Mouse (Mus musculus): ENCODE results near the gene Parl. TPM values are rescaled to one million over a fixed set of nuclear protein-coding genes. Genes with fewer than 3 reads are reported as not detected.

Parl gene
- polyA plus RNA-seq (2012; rRNA removed) = 30.5 and 41.4 TPM in 2 replicates

DNA sequence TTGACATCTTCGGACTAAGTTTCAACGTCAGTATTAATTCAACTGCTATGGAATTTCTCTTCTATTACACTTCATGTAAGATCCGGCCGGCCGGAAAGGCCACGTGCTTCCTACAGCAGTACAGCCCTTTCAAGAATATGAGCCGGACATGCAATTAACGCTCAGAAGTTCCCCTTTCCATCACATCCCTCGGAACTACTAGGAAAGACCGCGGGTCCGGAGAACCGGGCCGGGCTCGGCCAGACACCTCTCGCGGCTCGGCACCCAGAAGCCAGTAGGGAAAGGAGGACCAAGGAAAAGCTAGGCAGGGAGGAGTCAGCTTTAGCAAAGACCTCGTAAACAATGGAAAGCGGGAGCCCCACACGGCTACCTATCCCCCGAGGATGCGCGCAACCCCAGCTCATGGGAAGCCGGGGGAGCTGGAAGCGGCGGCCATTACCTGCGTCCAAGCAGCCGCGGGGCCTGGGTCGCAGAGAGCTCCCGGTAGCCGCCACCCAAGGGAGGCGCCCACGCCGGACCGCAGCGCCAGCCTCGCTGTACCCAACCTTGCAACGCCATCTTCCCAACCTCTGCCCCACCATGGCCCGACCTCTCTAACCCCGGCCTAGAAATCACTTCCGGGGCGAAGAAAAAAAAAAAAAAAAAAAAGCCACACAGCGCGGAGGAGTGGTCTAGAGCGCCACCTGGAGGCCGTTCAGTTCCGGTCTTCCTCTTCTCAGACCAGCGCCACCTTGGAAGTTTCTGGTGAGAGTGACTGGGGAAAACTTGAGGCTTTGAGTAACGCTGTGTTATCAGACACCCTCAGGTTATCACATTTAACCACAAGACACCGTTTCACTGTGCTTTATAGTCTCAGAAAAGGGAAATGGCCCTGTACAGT lies at the start of gene Parl:
Gene Parl, minus strand, starts transcription at position 618 of the 880 bp plus-strand sequence.
- TF ChIP-seq POLR2A (IDR thresholded peaks at IDR 0.05; ENCODE audit: borderline replicate concordance, extremely low read depth, low read depth, low read length) (peak; percentile 67; the same call in 1 of the 2 replicates), CTCF (IDR thresholded peaks at IDR 0.05; ENCODE audit: insufficient read depth, low read length) (peak; percentile 76)
- DNase-seq = peak; percentile 73
- H3K4me1 ChIP-seq (ENCODE audit: control insufficient read depth, insufficient read depth, low read length) = peaks cover 11% of the 10 kb centered on the region
- H3K4me3 ChIP-seq (replicated peaks; ENCODE audit: extremely low read depth, low read depth, low read length) = peak within 1 kb of the TSS; percentile 71
- under 1% methylated on average over 52 of the region's 52 CpGs for WGBS

DNA sequence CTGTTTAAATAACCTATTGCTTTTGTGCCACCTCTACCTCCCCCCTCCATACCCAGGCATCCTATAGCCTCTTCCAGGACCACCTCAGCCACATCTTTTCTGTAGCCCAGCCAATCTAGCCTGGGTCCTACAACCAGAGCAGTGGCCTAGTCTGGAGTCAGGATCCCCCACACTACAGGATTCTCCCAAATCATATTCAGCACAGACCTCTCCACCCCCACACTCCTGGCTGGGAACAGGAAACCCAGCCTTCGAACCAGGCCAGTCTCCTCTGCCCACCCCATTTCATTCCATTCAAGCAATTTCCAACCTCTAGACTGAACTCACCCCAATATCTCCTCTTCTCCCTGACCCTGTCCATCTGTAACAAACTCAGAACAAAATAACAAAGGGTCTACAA lies 43.3 kb upstream of the Parl start:
- Histone ChIP-seq H3K4me1 (ENCODE audit: control insufficient read depth, insufficient read depth, low read length) (no peaks in the 10 kb centered on the region), H3K4me3 (replicated peaks; ENCODE audit: extremely low read depth, low read depth, low read length) (no peak overlapping the region)
- DNase-seq = no peak
- WGBS = 56% methylated on average over 1 of the region's 1 CpGs
- TF ChIP-seq POLR2A (IDR thresholded peaks at IDR 0.05; ENCODE audit: borderline replicate concordance, extremely low read depth, low read depth, low read length) (no peak), CTCF (IDR thresholded peaks at IDR 0.05; ENCODE audit: insufficient read depth, low read length) (no peak)

DNA sequence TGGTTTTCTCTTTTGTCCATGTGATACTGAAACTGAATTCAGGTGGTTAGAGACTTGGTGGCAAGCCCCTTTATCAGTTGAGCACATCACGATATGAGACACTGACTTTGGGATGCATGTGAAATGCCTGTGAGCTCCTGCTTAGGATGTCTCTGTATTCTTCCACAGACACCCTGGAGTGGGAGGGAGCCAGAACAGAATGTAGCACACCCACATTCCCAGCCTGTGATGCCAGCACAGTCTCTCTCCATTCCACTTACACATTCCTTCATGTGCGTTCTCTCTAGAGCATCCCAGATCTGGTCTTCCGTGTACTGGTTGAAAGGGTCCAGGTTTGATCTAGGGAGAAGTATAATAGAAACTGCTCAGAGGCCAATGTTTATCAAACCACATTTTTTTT lies 36.4 kb upstream of the Parl start:
- WGBS = 93% methylated on average over 3 of the region's 3 CpGs
- TF ChIP-seq CTCF (IDR thresholded peaks at IDR 0.05; ENCODE audit: insufficient read depth, low read length) (no peak), POLR2A (IDR thresholded peaks at IDR 0.05; ENCODE audit: borderline replicate concordance, extremely low read depth, low read depth, low read length) (no peak)
- Histone ChIP-seq H3K4me1 (ENCODE audit: control insufficient read depth, insufficient read depth, low read length) (no peaks in the 10 kb centered on the region), H3K4me3 (replicated peaks; ENCODE audit: extremely low read depth, low read depth, low read length) (no peak overlapping the region)
- no peak for DNase-seq

DNA sequence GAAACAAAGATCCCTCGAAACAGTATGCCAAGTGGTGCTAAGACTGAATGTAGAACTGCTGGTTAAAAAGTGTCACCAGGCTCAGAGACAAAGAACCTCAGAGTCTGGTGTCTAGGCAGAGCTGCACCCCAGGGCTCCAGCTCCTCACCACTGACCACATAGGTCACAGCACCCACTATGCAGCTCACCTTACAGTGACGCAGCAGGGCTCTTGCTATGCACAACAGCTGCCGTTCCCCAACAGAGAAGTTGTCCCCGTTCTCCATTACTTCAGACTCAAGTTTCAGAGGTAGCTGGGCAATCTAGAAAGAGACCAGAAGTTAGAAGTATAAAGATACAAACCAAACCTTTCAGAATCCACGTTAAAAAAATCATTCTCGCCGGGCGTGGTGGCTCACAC lies 32.7 kb upstream of the Parl start:
- Histone ChIP-seq H3K4me1 (ENCODE audit: control insufficient read depth, insufficient read depth, low read length) (no peaks in the 10 kb centered on the region), H3K4me3 (replicated peaks; ENCODE audit: extremely low read depth, low read depth, low read length) (no peak overlapping the region)
- no peak for TF ChIP-seq POLR2A (IDR thresholded peaks at IDR 0.05; ENCODE audit: borderline replicate concordance, extremely low read depth, low read depth, low read length)
- TF ChIP-seq CTCF (IDR thresholded peaks at IDR 0.05; ENCODE audit: insufficient read depth, low read length) = no peak
- 95% methylated on average over 8 of the region's 8 CpGs for WGBS
- no peak for DNase-seq

DNA sequence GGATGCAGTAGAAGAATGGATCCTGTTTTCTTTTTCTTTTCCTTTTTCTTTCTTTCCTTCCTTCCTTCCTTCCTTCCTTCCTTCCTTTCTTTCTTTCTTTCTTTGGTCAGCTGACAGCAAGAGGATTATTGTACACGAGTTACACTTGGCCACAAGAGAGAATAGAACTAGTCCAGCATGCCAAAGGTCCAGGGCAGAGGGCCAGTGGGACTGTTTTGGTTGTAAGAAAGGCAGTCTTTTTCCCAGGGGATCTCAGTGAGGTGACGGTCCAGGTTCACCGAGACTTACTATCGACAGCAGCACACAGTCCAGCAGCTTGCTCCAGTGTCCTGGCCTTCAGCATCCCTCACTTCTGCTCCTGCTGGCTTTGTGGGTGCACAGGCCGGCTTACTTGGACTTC lies 26.1 kb upstream of the Parl start:
- WGBS = 74% methylated on average over 5 of the region's 5 CpGs
- no peak overlapping the region for H3K4me3 ChIP-seq (replicated peaks; ENCODE audit: extremely low read depth, low read depth, low read length)
- peaks cover 2% of the 10 kb centered on the region; the same call in 1 of the 2 replicates for H3K4me1 ChIP-seq (ENCODE audit: control insufficient read depth, insufficient read depth, low read length)
- TF ChIP-seq POLR2A (IDR thresholded peaks at IDR 0.05; ENCODE audit: borderline replicate concordance, extremely low read depth, low read depth, low read length) (no peak), CTCF (IDR thresholded peaks at IDR 0.05; ENCODE audit: insufficient read depth, low read length) (no peak)
- DNase-seq = no peak

DNA sequence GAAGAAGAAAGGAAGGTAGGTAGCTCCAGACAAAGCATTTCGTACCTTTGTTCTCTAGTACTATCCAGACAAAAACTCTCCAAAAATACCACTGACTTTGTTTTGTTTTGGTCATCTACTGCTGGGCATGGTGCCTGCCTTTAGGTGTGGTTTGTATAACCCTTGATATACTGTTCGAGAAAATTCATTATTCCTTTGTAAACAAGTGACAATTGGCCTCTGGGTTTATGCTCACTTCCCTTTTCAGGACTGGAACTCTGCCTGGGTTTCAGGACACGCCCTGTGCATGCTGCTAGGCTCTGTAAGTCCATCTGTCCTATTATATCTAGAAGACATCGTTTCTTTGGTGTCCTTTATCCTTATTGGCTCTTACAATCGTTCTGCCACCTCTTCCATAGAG lies 23.1 kb upstream of the Parl start, which contains the start of gene Cyp2ab1:
Gene Cyp2ab1, minus strand, starts transcription at position 119 of the 400 bp plus-strand sequence.
- DNase-seq = no peak
- peak within 1 kb of the TSS; percentile 17 for H3K4me3 ChIP-seq (replicated peaks; ENCODE audit: extremely low read depth, low read depth, low read length)
- TF ChIP-seq CTCF (IDR thresholded peaks at IDR 0.05; ENCODE audit: insufficient read depth, low read length) = no peak
- TF ChIP-seq POLR2A (IDR thresholded peaks at IDR 0.05; ENCODE audit: borderline replicate concordance, extremely low read depth, low read depth, low read length) = no peak
- peaks cover 2% of the 10 kb centered on the region; the same call in 1 of the 2 replicates for H3K4me1 ChIP-seq (ENCODE audit: control insufficient read depth, insufficient read depth, low read length)
- 22% methylated on average over 5 of the region's 5 CpGs for WGBS

DNA sequence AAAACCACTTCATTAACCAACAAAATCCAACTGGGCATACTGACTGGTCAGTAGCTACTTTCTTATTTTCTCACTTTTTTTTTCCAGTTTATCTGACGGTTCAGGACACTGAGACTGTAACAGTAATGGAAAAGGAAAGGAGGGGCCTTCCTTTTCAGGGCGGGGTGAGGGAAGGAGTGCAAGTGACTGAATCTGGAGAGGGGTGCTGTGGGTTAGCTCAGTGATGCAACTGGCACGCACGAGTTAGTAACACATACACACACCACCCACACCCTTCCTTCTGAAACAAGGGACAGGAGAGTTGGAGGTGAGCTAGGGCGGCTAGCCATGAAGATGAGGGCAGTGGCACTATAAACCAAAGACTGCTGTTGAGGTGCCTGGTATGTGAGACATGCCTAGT lies 21.7 kb upstream of the Parl start:
- peaks cover 2% of the 10 kb centered on the region; the same call in 1 of the 2 replicates for H3K4me1 ChIP-seq (ENCODE audit: control insufficient read depth, insufficient read depth, low read length)
- TF ChIP-seq CTCF (IDR thresholded peaks at IDR 0.05; ENCODE audit: insufficient read depth, low read length) (no peak), POLR2A (IDR thresholded peaks at IDR 0.05; ENCODE audit: borderline replicate concordance, extremely low read depth, low read depth, low read length) (no peak; the same call in 1 of the 2 replicates)
- no peak for DNase-seq
- WGBS = 39% methylated on average over 5 of the region's 5 CpGs
- no peak overlapping the region for H3K4me3 ChIP-seq (replicated peaks; ENCODE audit: extremely low read depth, low read depth, low read length)

DNA sequence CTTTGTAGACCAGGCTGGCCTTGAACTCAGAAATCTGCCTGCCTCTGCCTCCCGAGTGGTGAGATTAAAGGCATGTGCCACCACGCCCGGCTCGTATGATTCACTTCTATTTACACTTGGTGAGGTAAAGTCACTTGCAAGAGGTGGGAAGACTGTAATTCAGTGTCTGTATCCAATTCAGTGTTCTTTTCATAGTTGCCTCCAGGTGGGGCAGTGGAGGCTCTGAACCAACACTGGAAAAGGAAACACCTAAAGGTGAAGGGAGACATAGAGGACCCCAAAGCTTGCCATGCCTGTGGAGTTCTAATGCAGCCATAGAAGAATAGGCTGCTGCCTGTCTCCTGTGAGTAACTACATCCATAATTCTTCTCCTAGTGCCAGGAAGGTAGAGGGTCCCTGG lies 20.1 kb upstream of the Parl start:
- WGBS = 69% methylated on average over 4 of the region's 4 CpGs
- TF ChIP-seq CTCF (IDR thresholded peaks at IDR 0.05; ENCODE audit: insufficient read depth, low read length) = no peak
- TF ChIP-seq POLR2A (IDR thresholded peaks at IDR 0.05; ENCODE audit: borderline replicate concordance, extremely low read depth, low read depth, low read length) = no peak
- Histone ChIP-seq H3K4me1 (ENCODE audit: control insufficient read depth, insufficient read depth, low read length) (peaks cover 2% of the 10 kb centered on the region; the same call in 1 of the 2 replicates), H3K4me3 (replicated peaks; ENCODE audit: extremely low read depth, low read depth, low read length) (no peak overlapping the region)
- no peak for DNase-seq

DNA sequence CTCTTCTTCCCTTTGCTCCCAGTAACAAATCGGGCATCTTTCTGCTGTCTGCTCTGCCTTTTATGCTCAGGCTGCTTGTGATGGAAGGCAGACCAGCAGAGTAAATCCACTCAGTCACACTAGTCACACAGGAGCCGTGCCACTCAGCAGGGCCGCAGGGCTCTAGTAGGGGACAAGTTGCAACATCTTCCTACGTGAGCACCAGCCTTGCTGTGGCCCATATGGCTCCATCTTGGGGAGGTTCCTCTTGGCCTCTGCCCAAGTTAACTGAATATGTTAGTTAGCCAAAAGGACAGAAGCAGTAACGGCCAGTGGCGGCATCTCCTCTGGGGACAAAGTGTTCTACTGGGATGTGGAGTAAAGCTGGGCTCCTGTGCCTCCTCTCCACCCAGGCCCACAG lies 14.6 kb upstream of the Parl start:
- 69% methylated on average over 6 of the region's 6 CpGs for WGBS
- DNase-seq = no peak
- TF ChIP-seq POLR2A (IDR thresholded peaks at IDR 0.05; ENCODE audit: borderline replicate concordance, extremely low read depth, low read depth, low read length) (no peak), CTCF (IDR thresholded peaks at IDR 0.05; ENCODE audit: insufficient read depth, low read length) (no peak)
- Histone ChIP-seq H3K4me3 (replicated peaks; ENCODE audit: extremely low read depth, low read depth, low read length) (no peak overlapping the region), H3K4me1 (ENCODE audit: control insufficient read depth, insufficient read depth, low read length) (no peaks in the 10 kb centered on the region)

DNA sequence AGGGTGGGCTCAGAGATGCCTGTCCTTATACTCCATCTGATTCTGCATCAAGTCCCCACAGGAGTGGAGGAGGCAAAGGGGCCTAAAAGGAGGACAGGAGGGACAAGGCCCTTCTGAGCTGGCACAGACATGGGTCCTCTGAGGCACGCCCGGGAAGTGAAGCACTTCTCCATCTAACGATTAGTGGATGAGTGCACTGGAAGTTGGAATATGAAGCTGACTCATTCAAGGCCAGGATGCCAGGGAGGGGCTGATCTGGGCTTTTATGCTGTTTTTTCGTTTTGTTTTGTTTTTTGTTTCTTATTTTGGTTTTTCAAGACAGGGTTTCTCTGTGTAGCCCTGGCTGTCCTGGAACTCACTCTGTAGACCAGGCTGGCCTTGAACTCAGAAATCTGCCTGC lies 13.1 kb upstream of the Parl start:
- Histone ChIP-seq H3K4me1 (ENCODE audit: control insufficient read depth, insufficient read depth, low read length) (no peaks in the 10 kb centered on the region), H3K4me3 (replicated peaks; ENCODE audit: extremely low read depth, low read depth, low read length) (no peak overlapping the region)
- TF ChIP-seq POLR2A (IDR thresholded peaks at IDR 0.05; ENCODE audit: borderline replicate concordance, extremely low read depth, low read depth, low read length) = no peak
- TF ChIP-seq CTCF (IDR thresholded peaks at IDR 0.05; ENCODE audit: insufficient read depth, low read length) = no peak
- WGBS = 70% methylated on average over 4 of the region's 4 CpGs
- no peak for DNase-seq
